Mouse (Mus musculus): ENCODE data around the gene Plaur.

- TF ChIP-seq GATA1 (IDR thresholded peaks at IDR 0.05; ENCODE audit: borderline replicate concordance, low read length) (no peak), FLI1 (IDR thresholded peaks at IDR 0.05; ENCODE audit: low read length) (no peak)
These were observed 39.2 kb downstream of the Plaur start for GRCm38 (mm10) chr7:24501492-24501891.
